Mouse (Mus musculus): ENCODE data around the gene Vmn1r167.
"Not testable (repeated sequence)": the region's sequence is repeated elsewhere in the genome, so short reads cannot be mapped to it uniquely, and the experiment has no call there.

- TF ChIP-seq POLR2A (IDR thresholded peaks at IDR 0.05; ENCODE audit: borderline replicate concordance, insufficient read depth, low read length); CTCF (IDR thresholded peaks at IDR 0.05; ENCODE audit: borderline replicate concordance, insufficient read depth, low read depth, low read length): not testable (repeated sequence)
Measured at GRCm38 (mm10) chr7:23472886-23473285, 34.1 kb downstream of the Vmn1r167 start.

All from cerebellum, adult 2 months (tissue).